Mouse (Mus musculus) megakaryocyte progenitor cell, adult 5-6 weeks (primary cell): ENCODE measurements at regions not wholly inside any gene's neighbourhood (a gene's known extent, or its start where the extent isn't known, plus 50 kb on each side); places are given as distances from the start of the nearest gene placed in this dataset.

ENCODE experiments used
- ATAC-seq: replicated peaks from 2 replicates; pipeline ENCODE4 v1.8.0; 2016; ENCODE audit warnings: mild to moderate bottlenecking, moderate TSS enrichment, inconsistent platforms; ENCODE audit not compliant: poor library complexity

DNA sequence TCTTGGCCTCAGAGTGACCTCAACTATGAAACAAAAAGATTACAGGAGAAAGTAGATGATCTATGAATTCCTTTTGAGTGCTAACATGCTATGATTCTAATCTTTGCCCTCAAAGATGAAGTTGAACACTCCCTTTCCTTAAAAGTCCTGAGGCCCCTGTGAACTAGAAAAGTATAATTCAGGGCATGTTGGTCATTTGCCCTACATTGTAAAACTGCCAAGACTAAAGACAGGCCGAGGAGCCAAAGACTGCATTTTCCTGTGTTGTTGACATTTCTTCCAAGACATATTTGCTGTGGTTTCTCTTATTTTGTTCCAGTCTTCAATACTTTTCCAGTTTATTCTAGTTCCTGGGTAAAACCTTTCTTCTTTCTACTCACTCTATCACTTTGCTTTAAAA, 159.9 kb upstream of the Nt5c1b start:
- ATAC-seq: no peak

DNA sequence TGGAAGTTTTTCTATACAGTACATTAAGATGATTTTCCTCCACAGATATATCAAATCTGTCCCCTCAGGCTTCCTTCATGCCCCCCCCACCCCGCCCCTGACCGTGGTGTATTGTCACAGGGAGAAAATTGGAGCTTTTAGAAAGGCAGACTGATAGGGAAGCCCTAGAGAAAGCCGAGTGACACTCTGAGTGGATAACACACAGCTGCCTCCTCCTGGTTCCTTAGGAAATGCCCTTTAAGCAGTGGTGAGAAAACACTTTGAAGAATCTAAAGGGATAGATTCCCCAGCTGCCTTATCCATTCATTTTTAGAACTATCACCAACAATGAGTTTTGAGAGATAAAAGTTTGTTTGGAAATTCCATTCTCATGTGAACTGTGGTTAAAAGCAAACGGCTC, 147.0 kb upstream of the Nt5c1b start:
- no peak for ATAC-seq

DNA sequence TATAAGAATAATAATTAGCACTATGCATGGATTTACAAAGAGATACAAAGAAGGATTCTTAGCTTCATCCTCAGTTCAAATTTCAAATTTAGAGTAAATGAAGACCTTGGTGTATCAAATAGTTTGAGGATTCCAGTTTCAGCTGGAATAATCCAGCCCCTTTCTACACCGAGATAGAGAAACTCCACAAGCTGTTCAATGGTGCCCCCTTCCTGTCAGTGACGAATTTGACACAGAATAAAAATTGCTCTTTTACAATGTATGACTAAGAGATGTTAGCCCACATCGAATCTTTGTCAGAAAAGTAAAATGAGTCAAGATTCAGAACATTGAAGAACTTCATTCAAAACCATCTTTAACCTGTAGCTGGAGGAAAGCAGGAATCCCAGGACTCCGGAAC, 145.9 kb upstream of the Nt5c1b start:
- 0 out of 2 replicates have a peak, but pooled peaks have one; percentile 37 for ATAC-seq

DNA sequence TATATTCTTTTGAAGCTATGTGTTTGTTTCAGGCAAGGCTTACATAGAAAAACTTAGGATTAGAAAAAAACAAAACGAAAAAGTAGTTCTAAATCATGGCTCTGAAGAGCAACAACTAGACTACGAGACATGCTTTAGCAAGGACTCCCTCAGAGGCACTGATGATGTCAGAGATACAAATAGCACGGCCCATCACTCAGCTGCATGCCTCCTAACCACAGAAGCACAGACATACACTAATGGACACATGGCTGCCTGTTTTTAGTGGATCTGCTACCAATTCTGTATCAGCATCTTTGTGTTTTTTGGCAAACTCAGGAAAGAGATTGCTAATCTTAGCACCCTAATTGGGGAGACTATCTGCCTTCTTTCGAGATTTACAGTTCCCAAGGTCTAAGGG, 138.6 kb upstream of the Nt5c1b start:
- no peak for ATAC-seq

DNA sequence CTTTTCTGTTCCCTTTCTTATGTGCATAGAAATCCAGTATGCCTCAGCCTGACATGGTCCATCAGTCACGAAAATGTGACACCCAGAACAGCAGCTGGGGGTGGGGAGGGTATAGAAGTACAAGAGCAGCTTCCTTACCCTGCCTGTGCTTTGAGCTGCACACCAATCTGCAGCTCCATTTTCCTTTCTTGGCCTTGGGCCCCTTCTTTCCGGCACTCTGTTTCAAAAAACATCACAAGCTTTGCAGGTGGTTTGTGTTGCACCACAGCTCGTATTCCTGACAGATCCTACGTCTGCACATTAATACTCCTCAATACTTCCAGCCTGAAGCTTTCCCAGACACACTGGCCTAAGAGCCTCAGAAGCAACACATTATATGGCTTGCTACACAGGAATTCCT, 138.1 kb upstream of the Nt5c1b start:
- no peak for ATAC-seq

DNA sequence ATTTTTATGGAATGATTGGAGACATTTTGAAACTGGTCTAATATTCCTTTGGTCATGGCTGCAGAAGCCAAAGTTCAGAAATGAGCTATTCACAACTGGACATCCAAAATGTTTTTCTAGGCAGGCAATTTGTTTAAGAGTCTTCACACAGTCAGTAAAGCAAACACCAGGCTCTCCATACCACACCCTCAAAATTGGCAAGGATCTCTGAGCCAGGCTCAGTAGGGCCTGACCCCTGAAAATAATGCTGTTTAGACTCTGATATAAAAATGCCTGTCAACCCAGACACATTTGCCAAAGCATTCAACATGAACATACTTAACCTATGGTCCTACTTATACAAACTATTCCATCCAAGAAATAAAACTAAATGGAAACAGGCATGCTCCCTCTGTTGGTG, 121.7 kb upstream of the Nt5c1b start:
- no peak for ATAC-seq

DNA sequence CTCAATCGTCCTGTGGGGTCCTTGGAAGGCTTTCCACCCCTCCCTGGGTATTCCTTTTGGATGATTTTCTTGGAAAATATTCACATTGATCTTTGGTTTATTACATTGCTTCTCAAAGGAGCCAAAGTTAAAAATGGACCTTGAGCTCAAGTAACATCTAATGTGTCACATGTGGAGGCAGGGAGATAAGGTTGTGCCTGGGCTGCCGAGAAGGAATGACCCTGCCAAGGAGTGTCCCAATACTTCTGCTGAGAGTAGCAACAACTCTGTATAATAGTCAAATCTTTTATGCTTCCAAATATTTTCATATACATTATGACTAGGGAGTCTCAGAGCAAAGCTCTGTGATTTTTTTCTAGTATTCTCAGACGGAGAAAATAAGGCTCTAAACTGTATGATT, 113.4 kb upstream of the Nt5c1b start:
- no peak for ATAC-seq

DNA sequence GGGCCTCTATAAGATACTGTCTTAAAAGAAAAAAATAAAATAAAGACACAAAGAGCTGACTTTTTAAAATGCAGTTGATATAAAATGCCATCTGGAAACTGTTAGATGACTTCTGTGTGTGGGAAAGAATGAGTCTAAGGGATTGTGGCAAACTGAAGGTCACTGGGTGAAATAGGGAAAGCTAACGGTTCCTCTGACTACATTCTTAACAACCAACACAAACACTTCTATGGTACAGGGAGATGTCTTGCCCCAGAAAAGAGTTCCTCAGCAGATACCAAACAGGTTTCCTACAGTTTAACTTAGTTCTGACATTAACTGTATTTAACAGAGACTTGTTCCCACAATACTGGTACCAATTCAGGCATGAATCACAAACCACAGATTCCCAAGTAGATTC, 103.6 kb upstream of the Nt5c1b start:
- no peak for ATAC-seq

DNA sequence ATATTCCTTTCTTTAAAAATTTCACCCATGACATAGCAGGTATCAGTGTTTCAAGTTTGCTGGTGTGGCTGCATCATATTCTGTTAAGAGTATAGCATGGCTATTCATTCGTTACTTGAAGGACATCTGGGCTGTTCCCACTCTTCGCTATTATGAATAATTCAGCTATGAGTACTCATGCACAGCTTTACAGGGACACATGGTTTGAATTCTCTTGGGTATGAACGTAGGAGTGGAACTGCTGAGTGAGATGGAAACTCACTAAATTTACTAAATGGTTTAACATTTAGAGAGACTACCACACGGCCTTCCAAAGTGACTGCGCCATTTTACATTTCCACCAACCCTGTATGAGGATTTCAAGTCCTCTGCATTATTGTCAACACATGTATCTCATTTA, 97.7 kb upstream of the Nt5c1b start:
- ATAC-seq: no peak

DNA sequence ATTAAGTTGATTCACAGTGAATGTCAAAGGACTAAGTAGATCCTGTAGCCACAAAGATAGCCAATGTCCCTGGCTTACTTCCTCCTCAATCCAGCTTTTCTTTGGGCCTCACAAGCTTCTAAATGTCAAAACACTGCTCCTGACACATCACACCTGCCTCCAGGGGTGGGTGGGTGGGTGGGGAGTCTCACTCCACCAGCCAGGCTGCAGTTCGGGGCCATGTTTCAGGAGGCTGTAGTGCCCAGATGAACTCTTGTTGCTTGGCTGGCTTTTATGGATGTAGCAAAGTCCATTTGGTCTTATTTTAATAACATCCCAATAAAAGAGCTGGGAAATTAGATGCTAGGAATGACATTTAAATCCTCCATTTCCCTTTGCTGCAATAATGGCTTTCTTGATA, 94.5 kb upstream of the Nt5c1b start:
- no peak for ATAC-seq

DNA sequence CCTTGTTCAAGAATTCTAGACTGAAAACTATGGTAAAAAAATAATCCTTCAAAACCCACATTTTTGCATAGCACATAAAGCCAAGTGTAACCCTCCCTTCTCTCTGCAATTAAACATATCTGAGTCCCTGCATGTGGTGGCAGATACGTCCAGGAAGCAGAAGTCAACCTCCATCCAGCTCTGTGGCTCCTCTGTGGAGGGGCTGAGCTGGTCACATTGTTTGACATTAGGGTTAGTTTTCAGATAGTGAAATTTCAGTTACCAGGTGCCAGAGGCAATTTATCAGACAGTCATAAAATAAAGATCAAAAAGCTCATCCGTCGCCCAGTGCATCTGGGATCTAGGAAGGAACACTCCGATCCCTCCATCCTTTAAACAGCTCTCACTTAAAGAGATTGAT, 77.1 kb upstream of the Nt5c1b start:
- no peak for ATAC-seq

DNA sequence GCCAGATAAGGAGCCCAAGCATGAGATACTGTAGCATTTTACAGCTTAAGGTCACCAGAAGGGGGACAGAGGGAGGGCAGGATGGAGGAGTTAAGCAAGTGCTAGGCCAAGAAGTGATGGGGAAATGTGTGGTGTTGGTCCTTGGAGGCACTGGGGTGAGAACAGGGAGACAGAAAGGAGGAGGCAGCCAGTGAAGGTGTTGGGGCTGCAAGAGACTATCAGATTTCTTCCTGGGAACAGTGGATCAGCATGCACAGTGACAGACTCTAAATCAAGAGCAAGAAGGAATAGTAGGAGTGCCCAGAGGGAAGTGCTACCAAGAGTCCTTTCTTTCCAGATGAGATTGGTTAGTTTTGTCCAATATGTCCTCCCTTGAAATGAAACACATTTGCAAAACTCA, 63.8 kb upstream of the Nt5c1b start:
- ATAC-seq: no peak
